Mouse (Mus musculus): ENCODE data around the gene Cnot3. TPM values are rescaled to one million over a fixed set of nuclear protein-coding genes. Genes with fewer than 3 reads are reported as not detected.
"Not testable (repeated sequence)": the region's sequence is repeated elsewhere in the genome, so short reads cannot be mapped to it uniquely, and the experiment has no call there.

Gene Cnot3
- polyA plus RNA-seq, 1 experiment from 2014 or later: 47.3 TPM

GRCm38 (mm10) chr7:3704475-3704874, 59.4 kb downstream of the Cnot3 start:
- under 1% methylated on average over 20 of the region's 20 CpGs for WGBS
- peak; percentile 47 for ATAC-seq
- no peaks in the 10 kb centered on the region for H3K9me3 ChIP-seq (ENCODE audit: control insufficient read depth, low read length)
- H3K9ac ChIP-seq (replicated peaks; ENCODE audit: low read depth, low read length): peak overlapping the region; percentile 73
- peak overlapping the region; percentile 58 for H3K4me3 ChIP-seq (replicated peaks; ENCODE audit: low read length)
- no peaks in the 10 kb centered on the region for H3K27me3 ChIP-seq (replicated peaks; ENCODE audit: control insufficient read depth, insufficient read depth, low read length)
- peak overlapping the region; percentile 60 for H3K4me2 ChIP-seq (ENCODE audit: low read length)
- peaks cover 9% of the 10 kb centered on the region for H3K36me3 ChIP-seq (ENCODE audit: control insufficient read depth, insufficient read depth)
- H3K27ac ChIP-seq (ENCODE audit: low read length): peak overlapping the region; percentile 96
- H3K4me1 ChIP-seq (replicated peaks; ENCODE audit: control insufficient read depth, insufficient read depth, low read length): peaks cover 19% of the 10 kb centered on the region

GRCm38 (mm10) chr7:3705461-3705860, 60.4 kb downstream of the Cnot3 start:
- peaks cover 19% of the 10 kb centered on the region for H3K4me1 ChIP-seq (replicated peaks; ENCODE audit: control insufficient read depth, insufficient read depth, low read length)
- H3K4me3 ChIP-seq (replicated peaks; ENCODE audit: low read length): peak overlapping the region; percentile 58
- not testable (repeated sequence) for ATAC-seq; H3K27me3 ChIP-seq (replicated peaks; ENCODE audit: control insufficient read depth, insufficient read depth, low read length); H3K27ac ChIP-seq (ENCODE audit: low read length); H3K36me3 ChIP-seq (ENCODE audit: control insufficient read depth, insufficient read depth); H3K9me3 ChIP-seq (ENCODE audit: control insufficient read depth, low read length)
- WGBS: 9% methylated on average over 6 of the region's 7 CpGs
- peak overlapping the region; percentile 73 for H3K9ac ChIP-seq (replicated peaks; ENCODE audit: low read depth, low read length)
- H3K4me2 ChIP-seq (ENCODE audit: low read length): peak overlapping the region; percentile 60

GRCm38 (mm10) chr7:3705911-3706310, 60.8 kb downstream of the Cnot3 start:
- no peaks in the 10 kb centered on the region for H3K27me3 ChIP-seq (replicated peaks; ENCODE audit: control insufficient read depth, insufficient read depth, low read length)
- peak overlapping the region; percentile 60 for H3K4me2 ChIP-seq (ENCODE audit: low read length)
- peak overlapping the region; percentile 14; the same call in 1 of the 2 replicates for H3K9ac ChIP-seq (replicated peaks; ENCODE audit: low read depth, low read length)
- no peaks in the 10 kb centered on the region for H3K9me3 ChIP-seq (ENCODE audit: control insufficient read depth, low read length)
- no peak overlapping the region for H3K27ac ChIP-seq (ENCODE audit: low read length)
- ATAC-seq: no peak
- H3K4me3 ChIP-seq (replicated peaks; ENCODE audit: low read length): peak overlapping the region; percentile 58
- WGBS: 29% methylated on average over 6 of the region's 6 CpGs
- H3K4me1 ChIP-seq (replicated peaks; ENCODE audit: control insufficient read depth, insufficient read depth, low read length): peaks cover 19% of the 10 kb centered on the region
- H3K36me3 ChIP-seq (ENCODE audit: control insufficient read depth, insufficient read depth): peaks cover 6% of the 10 kb centered on the region

- Histone ChIP-seq H3K9ac (replicated peaks; ENCODE audit: low read depth, low read length) (no peak overlapping the region), H3K27ac (ENCODE audit: low read length) (no peak overlapping the region), H3K9me3 (ENCODE audit: control insufficient read depth, low read length) (no peaks in the 10 kb centered on the region), H3K4me1 (replicated peaks; ENCODE audit: control insufficient read depth, insufficient read depth, low read length) (peaks cover 19% of the 10 kb centered on the region), H3K36me3 (ENCODE audit: control insufficient read depth, insufficient read depth) (peaks cover 6% of the 10 kb centered on the region; the same call in 1 of the 2 replicates), H3K27me3 (replicated peaks; ENCODE audit: control insufficient read depth, insufficient read depth, low read length) (no peaks in the 10 kb centered on the region), H3K4me3 (replicated peaks; ENCODE audit: low read length) (peak overlapping the region; percentile 58), H3K4me2 (ENCODE audit: low read length) (peak overlapping the region; percentile 60)
- ATAC-seq: no peak
- 43% methylated on average over 11 of the region's 11 CpGs for WGBS
These were observed 61.4 kb downstream of the Cnot3 start for GRCm38 (mm10) chr7:3706343-3706934.

DNA sequence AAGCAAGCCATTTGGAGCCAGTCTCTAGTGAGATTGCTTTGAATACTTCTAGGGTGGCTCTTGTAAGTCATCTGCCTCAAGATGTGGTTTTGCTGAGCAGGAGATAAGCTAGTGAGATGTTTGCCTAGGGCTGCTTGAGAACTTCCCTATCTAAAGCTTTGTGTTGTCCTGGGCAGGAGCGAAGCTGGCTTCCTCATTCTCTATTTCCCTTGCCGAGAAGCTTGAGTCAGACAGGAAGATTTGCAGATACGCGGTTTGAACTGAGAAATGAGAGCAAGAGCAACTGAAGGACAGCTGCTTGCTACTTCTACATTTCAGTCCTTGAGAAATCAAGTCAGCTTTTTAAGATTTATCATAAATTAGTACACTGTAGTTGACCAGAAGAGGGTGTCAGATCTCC, 62.0 kb downstream of the Cnot3 start:
- Histone ChIP-seq H3K36me3 (ENCODE audit: control insufficient read depth, insufficient read depth) (peaks cover 6% of the 10 kb centered on the region; the same call in 1 of the 2 replicates), H3K27ac (ENCODE audit: low read length) (no peak overlapping the region), H3K4me2 (ENCODE audit: low read length) (no peak overlapping the region; the same call in 1 of the 2 replicates), H3K27me3 (replicated peaks; ENCODE audit: control insufficient read depth, insufficient read depth, low read length) (no peaks in the 10 kb centered on the region), H3K4me1 (replicated peaks; ENCODE audit: control insufficient read depth, insufficient read depth, low read length) (peaks cover 19% of the 10 kb centered on the region), H3K9ac (replicated peaks; ENCODE audit: low read depth, low read length) (no peak overlapping the region), H3K4me3 (replicated peaks; ENCODE audit: low read length) (no peak overlapping the region), H3K9me3 (ENCODE audit: control insufficient read depth, low read length) (no peaks in the 10 kb centered on the region)
- ATAC-seq: no peak
- 61% methylated on average over 4 of the region's 4 CpGs for WGBS

GRCm38 (mm10) chr7:3707568-3708413, 62.7 kb downstream of the Cnot3 start:
- Histone ChIP-seq H3K4me1 (replicated peaks; ENCODE audit: control insufficient read depth, insufficient read depth, low read length) (peaks cover 19% of the 10 kb centered on the region), H3K27ac (ENCODE audit: low read length) (no peak overlapping the region), H3K4me2 (ENCODE audit: low read length) (no peak overlapping the region), H3K4me3 (replicated peaks; ENCODE audit: low read length) (no peak overlapping the region), H3K9me3 (ENCODE audit: control insufficient read depth, low read length) (no peaks in the 10 kb centered on the region), H3K9ac (replicated peaks; ENCODE audit: low read depth, low read length) (no peak overlapping the region), H3K36me3 (ENCODE audit: control insufficient read depth, insufficient read depth) (peaks cover 6% of the 10 kb centered on the region; the same call in 1 of the 2 replicates), H3K27me3 (replicated peaks; ENCODE audit: control insufficient read depth, insufficient read depth, low read length) (no peaks in the 10 kb centered on the region)
- 28% methylated on average over 7 of the region's 7 CpGs for WGBS
- no peak for ATAC-seq

GRCm38 (mm10) chr7:3708447-3708980, 63.4 kb downstream of the Cnot3 start:
- not testable (repeated sequence) for H3K4me3 ChIP-seq (replicated peaks; ENCODE audit: low read length); H3K9me3 ChIP-seq (ENCODE audit: control insufficient read depth, low read length); H3K4me2 ChIP-seq (ENCODE audit: low read length); H3K36me3 ChIP-seq (ENCODE audit: control insufficient read depth, insufficient read depth); H3K27ac ChIP-seq (ENCODE audit: low read length); H3K27me3 ChIP-seq (replicated peaks; ENCODE audit: control insufficient read depth, insufficient read depth, low read length); ATAC-seq; H3K9ac ChIP-seq (replicated peaks; ENCODE audit: low read depth, low read length)
- H3K4me1 ChIP-seq (replicated peaks; ENCODE audit: control insufficient read depth, insufficient read depth, low read length): peaks cover 19% of the 10 kb centered on the region
- WGBS: 46% methylated on average over 5 of the region's 5 CpGs

DNA sequence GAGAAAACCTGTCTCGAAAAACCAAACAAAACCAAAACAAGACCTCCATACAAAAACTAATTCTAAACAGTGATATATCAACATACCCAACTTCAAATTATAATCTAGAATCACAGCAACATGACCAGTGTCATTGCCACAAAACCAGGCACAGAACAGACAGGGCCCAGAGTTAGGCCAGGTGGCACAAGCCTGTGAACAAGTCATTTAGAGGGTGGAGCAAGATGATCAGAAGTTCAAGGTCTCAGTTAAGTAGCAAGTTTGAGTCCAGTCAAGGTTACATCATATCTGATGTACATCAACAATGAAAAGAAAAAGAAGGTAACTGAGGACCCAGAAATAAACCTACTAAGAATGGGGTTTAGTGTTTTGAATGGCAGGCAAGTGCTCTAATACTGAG, 63.9 kb downstream of the Cnot3 start:
- Histone ChIP-seq H3K4me1 (replicated peaks; ENCODE audit: control insufficient read depth, insufficient read depth, low read length) (peaks cover 19% of the 10 kb centered on the region), H3K4me2 (ENCODE audit: low read length) (no peak overlapping the region), H3K27ac (ENCODE audit: low read length) (no peak overlapping the region), H3K27me3 (replicated peaks; ENCODE audit: control insufficient read depth, insufficient read depth, low read length) (no peaks in the 10 kb centered on the region), H3K36me3 (ENCODE audit: control insufficient read depth, insufficient read depth) (peaks cover 6% of the 10 kb centered on the region; the same call in 1 of the 2 replicates), H3K9ac (replicated peaks; ENCODE audit: low read depth, low read length) (no peak overlapping the region), H3K4me3 (replicated peaks; ENCODE audit: low read length) (no peak overlapping the region), H3K9me3 (ENCODE audit: control insufficient read depth, low read length) (no peaks in the 10 kb centered on the region)
- 75% methylated on average over 1 of the region's 1 CpGs for WGBS
- ATAC-seq: no peak

Data from forebrain, embryonic 16.5 days (tissue).